Mouse (Mus musculus) bone marrow macrophage, adult 2 months (primary cell): Measurements from ENCODE around the gene Zfp746.

Source experiments
- CTCF ChIP-seq: IDR thresholded peaks from 2 replicates; pipeline ENCODE4 v1.5.1; 2012; ENCODE audit warnings: low read depth, mild to moderate bottlenecking, low read length, moderate library complexity
- POLR2A ChIP-seq: IDR thresholded peaks from 2 replicates; pipeline ENCODE4 v1.6.1; 2012; ENCODE audit warnings: mild to moderate bottlenecking, low read depth, low read length, borderline replicate concordance

DNA sequence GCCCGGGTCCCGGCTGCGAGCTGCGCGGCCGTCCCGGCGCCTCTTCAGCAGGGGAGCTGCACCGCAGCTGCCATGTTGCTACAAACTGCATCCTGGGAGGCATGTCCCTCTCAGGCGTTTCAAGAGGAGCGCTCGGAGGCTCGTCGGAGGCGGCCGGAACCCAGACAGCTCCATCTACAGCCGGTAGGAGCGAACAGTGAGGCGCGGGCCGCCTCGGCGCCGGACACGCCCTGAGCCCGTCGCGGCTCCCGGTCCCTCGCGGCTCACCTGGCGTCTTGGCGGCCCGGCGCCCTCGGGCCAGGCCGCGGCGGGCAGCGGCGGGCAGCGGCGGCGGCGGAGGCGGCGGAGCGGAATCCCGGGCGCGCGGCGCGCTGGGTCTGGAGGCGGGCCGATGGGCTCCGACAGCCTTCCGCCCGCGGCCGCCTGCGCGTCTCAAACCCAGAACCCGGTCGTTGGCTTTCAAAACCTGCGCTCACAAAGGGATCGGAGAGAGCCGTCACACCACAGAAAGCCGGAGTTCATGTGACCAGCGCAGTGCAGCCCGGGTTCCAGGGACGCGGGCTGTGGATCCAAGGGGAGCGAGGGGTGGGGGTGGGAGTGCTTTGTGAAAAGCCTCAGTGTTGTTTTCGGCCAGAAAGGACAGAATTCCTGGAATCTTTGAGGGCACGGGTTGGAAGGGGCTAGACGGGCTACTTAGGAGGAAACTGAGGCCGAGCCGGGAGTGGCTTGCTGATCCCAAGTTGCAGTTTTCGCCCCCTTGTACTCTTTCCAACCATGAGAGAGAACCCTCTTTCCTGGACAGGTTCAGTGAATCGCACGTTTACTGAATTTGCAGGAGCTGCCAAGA is 37.7 kb downstream of the Zfp746 start, which contains the start of gene Zfp777:
- no peak for TF ChIP-seq CTCF
- no peak; the same call in 1 of the 2 replicates for TF ChIP-seq POLR2A
